Mouse (Mus musculus) embryonic facial prominence, embryonic 11.5 days (tissue): Measurements from ENCODE around the gene 5031439G07Rik. TPM values are rescaled to one million over a fixed set of nuclear protein-coding genes. Genes with fewer than 3 reads are reported as not detected.

Experiments
- ATAC-seq: fragments of 200-750 bp; cut with Nextera tagmentation; replicated peaks from 2 replicates; pipeline ENCODE4 v1.8.0; 2017; ENCODE audit warnings: low read depth; ENCODE audit not compliant: insufficient number of reproducible peaks, low FRiP score, low TSS enrichment
- DNase-seq: peaks from one replicate; pipeline ENCODE4 v3.0.0-alpha.2; 2015; ENCODE audit warnings: low spot score
- H3K27ac ChIP-seq: fragments of 300-500 bp; sonication (generic); replicated peaks from 2 replicates; pipeline ENCODE4 v1.5.1; 2014; ENCODE audit warnings: mild to moderate bottlenecking, low read depth, low read length, control low read depth
- H3K27me3 ChIP-seq: fragments of 300-500 bp; sonication (generic); 2 replicates; pipeline ENCODE4 v1.6.1; 2014; ENCODE audit warnings: mild to moderate bottlenecking, low read length, moderate library complexity, mixed read lengths; ENCODE audit not compliant: control insufficient read depth, insufficient read depth
- H3K36me3 ChIP-seq: fragments of 300-500 bp; sonication (generic); replicated peaks from 2 replicates; pipeline ENCODE4 v1.6.1; 2014; ENCODE audit warnings: low read depth, mild to moderate bottlenecking, low read length, moderate library complexity, mixed read lengths; ENCODE audit not compliant: control insufficient read depth, insufficient read depth
- H3K4me1 ChIP-seq: fragments of 300-500 bp; sonication (generic); 2 replicates; pipeline ENCODE4 v1.6.1; 2014; ENCODE audit warnings: low read length, mixed read lengths; ENCODE audit not compliant: control insufficient read depth, insufficient read depth
- H3K4me2 ChIP-seq: fragments of 300-500 bp; sonication (generic); 2 replicates; pipeline ENCODE4 v1.6.1; 2014; ENCODE audit warnings: low read depth, mild to moderate bottlenecking, control low read depth, low read length, moderate library complexity
- H3K4me3 ChIP-seq: fragments of 300-500 bp; sonication (generic); 2 replicates; pipeline ENCODE4 v1.5.1; 2014; ENCODE audit warnings: low read depth, low read length, control low read depth
- H3K9ac ChIP-seq: fragments of 300-500 bp; sonication (generic); replicated peaks from 2 replicates; pipeline ENCODE4 v1.6.1; 2014; ENCODE audit warnings: mild to moderate bottlenecking, control low read depth, low read length
- H3K9me3 ChIP-seq: fragments of 300-500 bp; sonication (generic); replicated peaks from 2 replicates; pipeline ENCODE4 v1.6.1; 2016; ENCODE audit warnings: mild to moderate bottlenecking, low read length, inconsistent platforms, mixed read lengths; ENCODE audit not compliant: control insufficient read depth
- WGBS: fragments of 180-500 bp; shearing (Covaris S2); extraction: QIAGEN DNeasy Blood & Tissue Kit; methylation state at CpG from one replicate; pipeline ENCODE4 v1.1.7; 2014; 5-methylcytosine and 5-hydroxymethylcytosine counted together
- polyA plus RNA-seq: library from polyadenylated mRNA; unstranded; fragments of >200 nt; fragmentation: Nextera tagmentation; extraction: Ambion mirVana; gene quantifications from 2 replicates; pipeline ENCODE4 v1.2.1, GENCODE M21; 2014

Gene 5031439G07Rik
- polyA plus RNA-seq, 1 experiment from 2014 or later, result 16.8 TPM

- DNase-seq (no peak), ATAC-seq (no peak)
- H3K9ac ChIP-seq, result no peak overlapping the region
- H3K36me3 ChIP-seq, result no peaks in the 10 kb centered on the region
- no peaks in the 10 kb centered on the region for H3K9me3 ChIP-seq
- H3K27ac ChIP-seq, result no peak overlapping the region
- H3K4me3 ChIP-seq, result no peak overlapping the region
- WGBS, result 52% methylated on average over 4 of the region's 4 CpGs
- H3K4me1 ChIP-seq, result no peaks in the 10 kb centered on the region
- no peak overlapping the region for H3K4me2 ChIP-seq
- no peaks in the 10 kb centered on the region for H3K27me3 ChIP-seq
These were observed 39.4 kb upstream of the 5031439G07Rik start for GRCm38 (mm10) chr15:85027740-85028139.

DNA sequence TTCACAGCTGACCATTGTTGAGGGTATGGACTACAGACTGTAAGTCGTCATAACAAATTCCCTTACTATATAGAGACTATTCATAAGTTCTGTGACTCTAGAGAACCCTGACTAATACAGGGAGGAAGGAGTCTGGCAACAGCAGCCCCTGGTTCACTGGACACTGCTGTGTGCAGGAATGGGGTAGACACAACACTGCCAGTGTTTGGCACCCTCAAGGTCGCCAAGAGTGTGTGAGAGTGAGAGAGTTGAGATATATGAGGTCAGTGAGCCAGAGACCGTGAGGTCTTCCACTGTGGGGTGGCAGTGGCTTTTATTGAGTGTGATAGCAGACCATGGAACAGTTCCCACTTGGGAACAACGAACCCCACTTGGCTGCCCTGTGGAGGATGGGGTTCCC is 37.8 kb upstream of the 5031439G07Rik start:
- no peaks in the 10 kb centered on the region for H3K9me3 ChIP-seq
- H3K4me3 ChIP-seq, result no peak overlapping the region
- no peaks in the 10 kb centered on the region for H3K27me3 ChIP-seq
- H3K4me1 ChIP-seq, result no peaks in the 10 kb centered on the region
- no peak overlapping the region for H3K4me2 ChIP-seq
- H3K27ac ChIP-seq, result no peak overlapping the region
- ATAC-seq (no peak), DNase-seq (no peak)
- no peaks in the 10 kb centered on the region for H3K36me3 ChIP-seq
- no peak overlapping the region for H3K9ac ChIP-seq
- WGBS, result 80% methylated on average over 4 of the region's 4 CpGs

GRCm38 (mm10) chr15:85022211-85022610 is 33.9 kb upstream of the 5031439G07Rik start:
- no peak overlapping the region for H3K4me3 ChIP-seq
- 68% methylated on average over 4 of the region's 4 CpGs for WGBS
- H3K27me3 ChIP-seq, result no peaks in the 10 kb centered on the region
- no peak overlapping the region for H3K4me2 ChIP-seq
- no peaks in the 10 kb centered on the region for H3K4me1 ChIP-seq
- DNase-seq (no peak), ATAC-seq (no peak)
- no peak overlapping the region for H3K9ac ChIP-seq
- H3K9me3 ChIP-seq, result no peaks in the 10 kb centered on the region
- no peaks in the 10 kb centered on the region for H3K36me3 ChIP-seq
- no peak overlapping the region for H3K27ac ChIP-seq

DNA sequence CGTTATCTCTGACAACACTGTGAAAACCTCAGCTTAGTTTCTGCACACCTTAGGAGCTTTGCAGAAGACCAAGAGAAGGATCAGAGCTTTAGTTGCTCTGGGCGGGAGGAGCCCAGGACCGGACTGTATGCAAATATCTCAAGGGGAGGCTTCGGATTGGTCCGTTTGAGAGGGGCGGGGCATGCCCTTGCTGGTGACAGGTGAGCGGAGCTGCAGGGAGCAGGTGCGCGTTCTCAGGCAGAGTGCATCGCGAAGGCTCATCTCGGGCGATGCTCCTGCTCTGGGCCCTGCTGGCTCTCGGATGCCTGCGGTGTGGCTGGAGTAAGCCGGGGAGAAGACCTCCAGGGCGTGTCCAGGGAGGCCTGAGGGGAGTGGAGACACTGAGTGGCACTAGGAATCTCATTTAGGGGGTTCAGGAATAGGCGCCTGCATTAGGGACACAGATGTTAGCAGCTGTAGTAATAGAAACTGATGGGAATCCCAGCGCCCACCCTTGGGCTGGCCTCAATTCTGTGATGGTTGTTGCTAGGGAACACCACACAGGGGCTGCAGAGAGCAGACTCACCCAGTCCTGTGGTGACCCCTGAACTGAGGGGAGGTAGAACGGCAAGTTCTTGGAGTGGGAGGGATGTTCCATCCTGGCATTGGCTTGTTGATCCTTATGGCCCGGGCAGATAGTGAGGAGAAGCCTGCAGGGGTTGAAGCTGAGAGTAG is 28.8 kb upstream of the 5031439G07Rik start, which contains the start of gene Upk3a:
TSS of gene Upk3a (plus strand) at position 191 of the 714 bp plus-strand sequence.
- ATAC-seq (0 out of 2 replicates have a peak, but pooled peaks have one; percentile 42), DNase-seq (peak; percentile 26)
- Histone ChIP-seq H3K9ac (no peak within 1 kb of the TSS), H3K9me3 (no peaks in the 10 kb centered on the region), H3K27me3 (peaks cover 3% of the 10 kb centered on the region), H3K36me3 (no peaks in the 10 kb centered on the region), H3K4me1 (no peaks in the 10 kb centered on the region), H3K4me2 (no peak within 1 kb of the TSS), H3K4me3 (no peak within 1 kb of the TSS), H3K27ac (no peak within 1 kb of the TSS)
- 9% methylated on average over 21 of the region's 21 CpGs for WGBS

GRCm38 (mm10) chr15:85015771-85016170 is 27.4 kb upstream of the 5031439G07Rik start:
- H3K4me2 ChIP-seq, result no peak overlapping the region
- no peak overlapping the region for H3K4me3 ChIP-seq
- H3K4me1 ChIP-seq, result peaks cover 3% of the 10 kb centered on the region; the same call in 1 of the 2 replicates
- no peaks in the 10 kb centered on the region for H3K36me3 ChIP-seq
- no peak overlapping the region for H3K27ac ChIP-seq
- H3K27me3 ChIP-seq, result peaks cover 3% of the 10 kb centered on the region
- DNase-seq (no peak), ATAC-seq (no peak)
- no peak overlapping the region for H3K9ac ChIP-seq
- H3K9me3 ChIP-seq, result no peaks in the 10 kb centered on the region
- 81% methylated on average over 11 of the region's 11 CpGs for WGBS

DNA sequence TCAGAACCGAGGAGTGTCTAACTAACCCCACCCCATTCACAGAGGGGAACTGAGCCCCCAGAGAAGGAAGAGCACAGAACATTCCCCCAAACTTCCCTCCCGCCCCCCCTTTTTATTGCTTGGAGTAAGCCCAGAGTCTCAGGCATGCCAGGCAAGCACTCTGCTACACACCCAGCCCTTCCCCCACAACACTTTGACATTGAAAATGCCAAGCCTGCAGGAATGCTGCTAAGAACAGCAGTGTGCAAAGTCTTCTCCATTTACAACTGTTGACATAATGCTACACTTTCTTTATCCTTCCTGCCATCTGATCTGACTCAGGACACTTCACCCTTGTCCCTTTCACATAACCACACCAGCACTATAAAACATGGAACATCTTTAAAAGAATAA is 24.3 kb upstream of the 5031439G07Rik start:
- no peak overlapping the region for H3K4me3 ChIP-seq
- H3K9me3 ChIP-seq, result no peaks in the 10 kb centered on the region
- no peaks in the 10 kb centered on the region for H3K36me3 ChIP-seq
- peaks cover 3% of the 10 kb centered on the region; the same call in 1 of the 2 replicates for H3K4me1 ChIP-seq
- DNase-seq (peak; percentile 22), ATAC-seq (no peak)
- peaks cover 3% of the 10 kb centered on the region for H3K27me3 ChIP-seq
- H3K9ac ChIP-seq, result no peak overlapping the region
- no peak overlapping the region for H3K4me2 ChIP-seq
- no peak overlapping the region for H3K27ac ChIP-seq
- WGBS, result 43% methylated on average over 2 of the region's 2 CpGs

DNA sequence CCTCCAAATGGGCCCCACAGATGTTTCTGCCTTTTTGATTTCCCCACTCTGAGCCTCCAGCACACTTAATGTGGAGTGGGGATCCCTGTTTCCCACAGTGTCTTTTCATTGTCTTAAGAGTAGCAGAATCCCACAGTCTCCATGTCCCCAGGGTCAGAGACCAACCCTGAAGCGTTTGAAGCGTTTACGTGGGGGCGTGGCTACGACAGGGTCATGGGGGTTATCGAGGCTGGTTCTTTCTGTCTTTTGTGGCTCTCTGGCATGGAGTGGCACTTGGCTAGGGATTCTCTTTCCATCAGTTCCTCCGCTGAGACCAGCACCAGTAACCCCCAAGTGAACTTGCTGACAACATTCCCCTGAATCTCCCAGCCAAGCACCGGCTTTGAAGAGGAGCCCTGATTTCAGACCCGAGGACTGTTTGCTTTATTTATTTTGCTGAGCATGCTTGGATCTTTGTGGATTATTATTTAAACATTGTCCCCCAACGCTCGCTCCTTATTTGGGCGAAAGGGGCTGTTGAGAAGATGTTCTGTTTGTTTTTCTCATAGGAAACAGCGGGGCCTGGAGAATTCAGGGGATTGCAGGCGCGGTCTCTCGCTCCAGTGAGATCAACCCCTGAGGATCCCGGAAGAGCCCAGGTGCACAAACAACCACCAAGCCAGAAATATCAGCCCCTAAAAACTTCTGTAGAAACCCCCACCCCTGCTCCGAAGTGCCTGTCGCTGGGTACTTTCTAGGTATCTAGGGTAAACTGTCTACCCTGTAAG is 23.7 kb upstream of the 5031439G07Rik start:
- no peak overlapping the region for H3K9ac ChIP-seq
- H3K4me1 ChIP-seq, result peaks cover 3% of the 10 kb centered on the region; the same call in 1 of the 2 replicates
- 32% methylated on average over 19 of the region's 19 CpGs for WGBS
- no peak overlapping the region for H3K4me2 ChIP-seq
- H3K4me3 ChIP-seq, result no peak overlapping the region
- DNase-seq (peak; percentile 18), ATAC-seq (no peak)
- no peaks in the 10 kb centered on the region for H3K36me3 ChIP-seq
- no peak overlapping the region for H3K27ac ChIP-seq
- H3K9me3 ChIP-seq, result no peaks in the 10 kb centered on the region
- peaks cover 3% of the 10 kb centered on the region for H3K27me3 ChIP-seq

- DNase-seq (no peak), ATAC-seq (no peak)
- Histone ChIP-seq H3K4me3 (no peak overlapping the region), H3K27me3 (no peaks in the 10 kb centered on the region), H3K36me3 (no peaks in the 10 kb centered on the region), H3K27ac (no peak overlapping the region), H3K4me2 (no peak overlapping the region), H3K9ac (no peak overlapping the region), H3K4me1 (peaks cover 3% of the 10 kb centered on the region; the same call in 1 of the 2 replicates), H3K9me3 (no peaks in the 10 kb centered on the region)
- 68% methylated on average over 8 of the region's 8 CpGs for WGBS
These were observed 21.3 kb upstream of the 5031439G07Rik start for GRCm38 (mm10) chr15:85009666-85010065.
